Mouse (Mus musculus) heart, embryonic 11.5 days (tissue): ENCODE measurements around the gene Cib1. TPM values are rescaled to one million over a fixed set of nuclear protein-coding genes. Genes with fewer than 3 reads are reported as not detected.
A peak's percentile ranks its signal among the peaks of the same experiment; 100 is the strongest.

ENCODE experiments used
- ATAC-seq: fragments of 200-750 bp; cut with Nextera tagmentation; replicated peaks from 2 replicates; pipeline ENCODE4 v1.8.0; 2017; ENCODE audit warnings: moderate library complexity; ENCODE audit not compliant: insufficient number of reproducible peaks, low FRiP score, low TSS enrichment
- H3K27ac ChIP-seq: fragments of 300-500 bp; sonication (generic); 2 replicates; pipeline ENCODE4 v1.5.1; 2014; ENCODE audit warnings: mild to moderate bottlenecking, low read depth, low read length
- H3K27me3 ChIP-seq: fragments of 300-500 bp; sonication (generic); 2 replicates; pipeline ENCODE4 v1.6.1; 2014; ENCODE audit warnings: mild to moderate bottlenecking, low read length, mixed read lengths; ENCODE audit not compliant: control insufficient read depth, insufficient read depth
- H3K36me3 ChIP-seq: fragments of 300-500 bp; sonication (generic); 2 replicates; pipeline ENCODE4 v1.6.1; 2014; ENCODE audit warnings: mild to moderate bottlenecking, low read length, moderate library complexity, mixed read lengths; ENCODE audit not compliant: control insufficient read depth, insufficient read depth
- H3K4me1 ChIP-seq: fragments of 300-500 bp; sonication (generic); 2 replicates; pipeline ENCODE4 v1.6.1; 2014; ENCODE audit warnings: low read length; ENCODE audit not compliant: control insufficient read depth, insufficient read depth
- H3K4me2 ChIP-seq: fragments of 300-500 bp; sonication (generic); 2 replicates; pipeline ENCODE4 v1.6.1; 2014; ENCODE audit warnings: mild to moderate bottlenecking, moderate library complexity
- H3K4me3 ChIP-seq: fragments of 300-500 bp; sonication (generic); 2 replicates; pipeline ENCODE4 v1.5.1; 2014; ENCODE audit warnings: low read depth, low read length
- H3K9ac ChIP-seq: fragments of 300-500 bp; sonication (generic); 2 replicates; pipeline ENCODE4 v1.6.1; 2014; ENCODE audit warnings: mild to moderate bottlenecking, low read depth, low read length, moderate library complexity
- H3K9me3 ChIP-seq: fragments of 300-500 bp; sonication (generic); replicated peaks from 2 replicates; pipeline ENCODE4 v1.6.1; 2016; ENCODE audit warnings: low read length; ENCODE audit not compliant: control insufficient read depth
- WGBS: fragments of 180-500 bp; shearing (Covaris S2); extraction: QIAGEN DNeasy Blood & Tissue Kit; methylation state at CpG from one replicate; pipeline ENCODE4 v1.1.7; 2014; ENCODE audit not compliant: insufficient replicate concordance; 5-methylcytosine and 5-hydroxymethylcytosine counted together
- polyA plus RNA-seq: library from polyadenylated mRNA; unstranded; fragments of >200 nt; fragmentation: Nextera tagmentation; extraction: Ambion mirVana; gene quantifications from 2 replicates; pipeline ENCODE4 v1.2.1, GENCODE M21; 2014

The Cib1 gene
- polyA plus RNA-seq, 1 experiment from 2014 or later = 53.8 TPM

- no peaks in the 10 kb centered on the region for H3K27me3 ChIP-seq
- H3K4me1 ChIP-seq = peaks cover 2% of the 10 kb centered on the region; the same call in 1 of the 2 replicates
- H3K36me3 ChIP-seq = no peaks in the 10 kb centered on the region
- peak overlapping the region; percentile 86; the same call in 1 of the 2 replicates for H3K27ac ChIP-seq
- peak overlapping the region; percentile 66 for H3K9ac ChIP-seq
- no peaks in the 10 kb centered on the region for H3K9me3 ChIP-seq
- no peak for ATAC-seq
- peak overlapping the region; percentile 65 for H3K4me2 ChIP-seq
- peak overlapping the region; percentile 54 for H3K4me3 ChIP-seq
- WGBS = 31% methylated on average over 7 of the region's 7 CpGs
Observed at GRCm38 (mm10) chr7:80246859-80247258, 14.2 kb upstream of the Cib1 start.

GRCm38 (mm10) chr7:80246148-80246721 lies 13.6 kb upstream of the Cib1 start, which contains the start of gene Ttll13:
Gene Ttll13, plus strand, starts transcription at chr7:80246376.
- Histone ChIP-seq H3K4me2 (peak within 1 kb of the TSS; percentile 65), H3K4me3 (peak within 1 kb of the TSS; percentile 54), H3K36me3 (no peaks in the 10 kb centered on the region), H3K9ac (peak within 1 kb of the TSS; percentile 66), H3K4me1 (peaks cover 2% of the 10 kb centered on the region; the same call in 1 of the 2 replicates), H3K27me3 (no peaks in the 10 kb centered on the region), H3K9me3 (no peaks in the 10 kb centered on the region), H3K27ac (peak within 1 kb of the TSS; percentile 86)
- WGBS = under 1% methylated on average over 48 of the region's 48 CpGs
- peak; percentile 97 for ATAC-seq

GRCm38 (mm10) chr7:80244851-80245250 lies 12.2 kb upstream of the Cib1 start:
- Histone ChIP-seq H3K27me3 (no peaks in the 10 kb centered on the region), H3K4me2 (no peak overlapping the region), H3K36me3 (0 out of 2 replicates have a peak, but pooled peaks cover 2% of the 10 kb centered on the region), H3K4me3 (no peak overlapping the region), H3K4me1 (peaks cover 2% of the 10 kb centered on the region; the same call in 1 of the 2 replicates), H3K9ac (no peak overlapping the region), H3K27ac (no peak overlapping the region), H3K9me3 (no peaks in the 10 kb centered on the region)
- no peak for ATAC-seq
- 86% methylated on average over 4 of the region's 4 CpGs for WGBS

- H3K4me2 ChIP-seq = no peak overlapping the region
- peaks cover 10% of the 10 kb centered on the region; the same call in 1 of the 2 replicates for H3K36me3 ChIP-seq
- H3K4me3 ChIP-seq = no peak overlapping the region
- no peak for ATAC-seq
- H3K27ac ChIP-seq = no peak overlapping the region
- 72% methylated on average over 4 of the region's 4 CpGs for WGBS
- no peak overlapping the region for H3K9ac ChIP-seq
- H3K27me3 ChIP-seq = no peaks in the 10 kb centered on the region
- peaks cover 2% of the 10 kb centered on the region; the same call in 1 of the 2 replicates for H3K4me1 ChIP-seq
- no peaks in the 10 kb centered on the region for H3K9me3 ChIP-seq
Observed at GRCm38 (mm10) chr7:80241661-80242060, 9.0 kb upstream of the Cib1 start.

- peaks cover 10% of the 10 kb centered on the region; the same call in 1 of the 2 replicates for H3K36me3 ChIP-seq
- no peak overlapping the region for H3K9ac ChIP-seq
- no peaks in the 10 kb centered on the region for H3K27me3 ChIP-seq
- no peak overlapping the region for H3K4me3 ChIP-seq
- H3K27ac ChIP-seq = no peak overlapping the region
- WGBS = 85% methylated on average over 10 of the region's 10 CpGs
- H3K4me2 ChIP-seq = no peak overlapping the region
- ATAC-seq = no peak
- H3K4me1 ChIP-seq = peaks cover 6% of the 10 kb centered on the region; the same call in 1 of the 2 replicates
- H3K9me3 ChIP-seq = no peaks in the 10 kb centered on the region
Observed at GRCm38 (mm10) chr7:80238542-80238941, 5.9 kb upstream of the Cib1 start.

GRCm38 (mm10) chr7:80233799-80234198 lies 1.2 kb upstream of the Cib1 start:
- Histone ChIP-seq H3K27me3 (no peaks in the 10 kb centered on the region), H3K9me3 (no peaks in the 10 kb centered on the region), H3K4me1 (peaks cover 11% of the 10 kb centered on the region), H3K27ac (no peak overlapping the region), H3K36me3 (peaks cover 3% of the 10 kb centered on the region; the same call in 1 of the 2 replicates), H3K4me2 (peak overlapping the region; percentile 77), H3K4me3 (no peak overlapping the region), H3K9ac (no peak overlapping the region; the same call in 1 of the 2 replicates)
- ATAC-seq = no peak
- WGBS = 66% methylated on average over 9 of the region's 9 CpGs

- Histone ChIP-seq H3K27ac (peak overlapping the region; percentile 55), H3K36me3 (peaks cover 4% of the 10 kb centered on the region; the same call in 1 of the 2 replicates), H3K9ac (peak overlapping the region; percentile 52), H3K4me1 (peaks cover 11% of the 10 kb centered on the region), H3K27me3 (no peaks in the 10 kb centered on the region), H3K4me3 (peak overlapping the region; percentile 78), H3K4me2 (peak overlapping the region; percentile 77), H3K9me3 (no peaks in the 10 kb centered on the region)
- ATAC-seq = peak; percentile 12; the same call in 1 of the 2 replicates
- whole genome bisulfite sequencing = 1% methylated on average over 29 of the region's 29 CpGs
Observed at GRCm38 (mm10) chr7:80231971-80232488, 583 bp downstream of the Cib1 start.

GRCm38 (mm10) chr7:80230196-80230595 lies 2.4 kb downstream of the Cib1 start:
- 74% methylated on average over 6 of the region's 6 CpGs for WGBS
- no peak overlapping the region for H3K4me2 ChIP-seq
- H3K27ac ChIP-seq = no peak overlapping the region
- H3K4me1 ChIP-seq = peaks cover 11% of the 10 kb centered on the region
- H3K9me3 ChIP-seq = no peaks in the 10 kb centered on the region
- ATAC-seq = no peak
- H3K9ac ChIP-seq = no peak overlapping the region
- H3K4me3 ChIP-seq = no peak overlapping the region
- H3K36me3 ChIP-seq = peaks cover 11% of the 10 kb centered on the region; the same call in 1 of the 2 replicates
- H3K27me3 ChIP-seq = no peaks in the 10 kb centered on the region
